Mouse (Mus musculus) intestine, postnatal 0 days (tissue): ENCODE measurements around the gene Wnk1. TPM values are rescaled to one million over a fixed set of nuclear protein-coding genes. Genes with fewer than 3 reads are reported as not detected.

ENCODE experiments used
- ATAC-seq: fragments of 200-750 bp; cut with Nextera tagmentation; 2 replicates; pipeline ENCODE4 v1.8.0; 2017; ENCODE audit warnings: mild to moderate bottlenecking, moderate TSS enrichment, moderate library complexity
- H3K27ac ChIP-seq: fragments of 300-500 bp; sonication (generic); 2 replicates; pipeline ENCODE4 v1.5.1; 2014; ENCODE audit warnings: mild to moderate bottlenecking, low read depth, low read length, moderate library complexity
- H3K27me3 ChIP-seq: fragments of 300-500 bp; sonication (generic); replicated peaks from 2 replicates; pipeline ENCODE4 v1.6.1; 2014; ENCODE audit warnings: low read length, mixed read lengths; ENCODE audit not compliant: control insufficient read depth, insufficient read depth
- H3K36me3 ChIP-seq: fragments of 300-500 bp; sonication (generic); 2 replicates; pipeline ENCODE4 v1.6.1; 2014; ENCODE audit warnings: mild to moderate bottlenecking, moderate library complexity; ENCODE audit not compliant: control insufficient read depth, insufficient read depth
- H3K4me1 ChIP-seq: fragments of 300-500 bp; sonication (generic); replicated peaks from 2 replicates; pipeline ENCODE4 v1.6.1; 2014; ENCODE audit warnings: antibody characterized with exemption, low read length, mixed read lengths; ENCODE audit not compliant: control insufficient read depth, insufficient read depth
- H3K4me2 ChIP-seq: fragments of 300-500 bp; sonication (generic); replicated peaks from 2 replicates; pipeline ENCODE4 v1.6.1; 2014; ENCODE audit warnings: low read depth, mild to moderate bottlenecking, moderate library complexity
- H3K4me3 ChIP-seq: fragments of 300-500 bp; sonication (generic); 2 replicates; pipeline ENCODE4 v1.5.1; 2014; ENCODE audit warnings: low read depth, low read length
- H3K9ac ChIP-seq: fragments of 300-500 bp; sonication (generic); 2 replicates; pipeline ENCODE4 v1.6.1; 2014; ENCODE audit warnings: mild to moderate bottlenecking, low read depth, low read length
- H3K9me3 ChIP-seq: fragments of 300-500 bp; sonication (generic); 2 replicates; pipeline ENCODE4 v1.6.1; 2016; ENCODE audit warnings: mixed run types; ENCODE audit not compliant: control insufficient read depth
- CTCF ChIP-seq: sonication (generic); IDR thresholded peaks from 2 replicates; pipeline ENCODE4 v1.5.1; 2016; ENCODE audit warnings: low read depth, mild to moderate bottlenecking, control low read depth, antibody characterized with exemption, moderate library complexity
- WGBS: fragments of 180-500 bp; shearing (Covaris S2); extraction: QIAGEN DNeasy Blood & Tissue Kit; methylation state at CpG from one replicate; pipeline ENCODE4 v1.1.7; 2014; 5-methylcytosine and 5-hydroxymethylcytosine counted together
- polyA plus RNA-seq: library from polyadenylated mRNA; unstranded; fragments of >200 nt; fragmentation: Nextera tagmentation; extraction: Ambion mirVana; gene quantifications from 2 replicates; pipeline ENCODE4 v1.2.1, GENCODE M21; 2015

Wnk1 gene
- polyA plus RNA-seq, 1 experiment from 2014 or later, result 36.9 TPM

- Histone ChIP-seq H3K9me3 (no peaks in the 10 kb centered on the region), H3K27me3 (no peaks in the 10 kb centered on the region), H3K4me3 (no peak overlapping the region), H3K4me2 (no peak overlapping the region), H3K4me1 (no peaks in the 10 kb centered on the region), H3K9ac (no peak overlapping the region), H3K36me3 (no peaks in the 10 kb centered on the region), H3K27ac (no peak overlapping the region)
- ATAC-seq, result no peak
- no peak for TF ChIP-seq CTCF
- 77% methylated on average over 4 of the region's 4 CpGs for WGBS
These were observed 6.9 kb upstream of the Wnk1 start for GRCm38 (mm10) chr6:120045406-120045805.

- no peak for TF ChIP-seq CTCF
- no peak overlapping the region for H3K4me3 ChIP-seq
- H3K9ac ChIP-seq, result no peak overlapping the region
- no peaks in the 10 kb centered on the region for H3K36me3 ChIP-seq
- H3K27me3 ChIP-seq, result no peaks in the 10 kb centered on the region
- H3K4me2 ChIP-seq, result no peak overlapping the region
- 56% methylated on average over 1 of the region's 1 CpGs for WGBS
- H3K27ac ChIP-seq, result no peak overlapping the region
- no peaks in the 10 kb centered on the region for H3K9me3 ChIP-seq
- no peak for ATAC-seq
- no peaks in the 10 kb centered on the region for H3K4me1 ChIP-seq
These were observed 4.3 kb upstream of the Wnk1 start for GRCm38 (mm10) chr6:120042632-120043220.

GRCm38 (mm10) chr6:120040557-120040857 is 2.0 kb upstream of the Wnk1 start:
- TF ChIP-seq CTCF, result no peak
- no peak overlapping the region for H3K27ac ChIP-seq
- H3K36me3 ChIP-seq, result no peaks in the 10 kb centered on the region
- H3K9ac ChIP-seq, result no peak overlapping the region
- H3K4me2 ChIP-seq, result no peak overlapping the region
- H3K4me3 ChIP-seq, result no peak overlapping the region
- no peak for ATAC-seq
- no peaks in the 10 kb centered on the region for H3K4me1 ChIP-seq
- H3K27me3 ChIP-seq, result no peaks in the 10 kb centered on the region
- 90% methylated on average over 4 of the region's 4 CpGs for WGBS
- no peaks in the 10 kb centered on the region for H3K9me3 ChIP-seq

- peak; percentile 85 for TF ChIP-seq CTCF
- H3K4me1 ChIP-seq, result 0 out of 2 replicates have a peak, but pooled peaks cover 2% of the 10 kb centered on the region
- 0 out of 2 replicates have a peak, but pooled peaks have one; percentile 3 for ATAC-seq
- WGBS, result 1% methylated on average over 24 of the region's 24 CpGs
- peak overlapping the region; percentile 93 for H3K4me2 ChIP-seq
- no peaks in the 10 kb centered on the region for H3K27me3 ChIP-seq
- H3K36me3 ChIP-seq, result no peaks in the 10 kb centered on the region
- H3K9ac ChIP-seq, result peak overlapping the region; percentile 13; the same call in 1 of the 2 replicates
- H3K27ac ChIP-seq, result no peak overlapping the region
- no peaks in the 10 kb centered on the region for H3K9me3 ChIP-seq
- H3K4me3 ChIP-seq, result peak overlapping the region; percentile 71
These were observed 1.4 kb upstream of the Wnk1 start for GRCm38 (mm10) chr6:120039668-120040556.

GRCm38 (mm10) chr6:120039256-120039563 is 738 bp upstream of the Wnk1 start:
- peak overlapping the region; percentile 0; the same call in 1 of the 2 replicates for H3K9ac ChIP-seq
- no peaks in the 10 kb centered on the region for H3K36me3 ChIP-seq
- peak overlapping the region; percentile 93 for H3K4me2 ChIP-seq
- no peak for ATAC-seq
- no peaks in the 10 kb centered on the region for H3K9me3 ChIP-seq
- H3K4me3 ChIP-seq, result peak overlapping the region; percentile 71
- no peak for TF ChIP-seq CTCF
- no peaks in the 10 kb centered on the region for H3K27me3 ChIP-seq
- 1% methylated on average over 9 of the region's 9 CpGs for WGBS
- 0 out of 2 replicates have a peak, but pooled peaks cover 4% of the 10 kb centered on the region for H3K4me1 ChIP-seq
- H3K27ac ChIP-seq, result peak overlapping the region; percentile 11; the same call in 1 of the 2 replicates

GRCm38 (mm10) chr6:120037636-120038365 is 671 bp downstream of the Wnk1 start:
- peak overlapping the region; percentile 74 for H3K9ac ChIP-seq
- 0% methylated on average over 56 of the region's 85 CpGs for WGBS
- ATAC-seq, result peak; percentile 75
- H3K36me3 ChIP-seq, result no peaks in the 10 kb centered on the region
- 0 out of 2 replicates have a peak, but pooled peaks cover 4% of the 10 kb centered on the region for H3K4me1 ChIP-seq
- H3K27me3 ChIP-seq, result no peaks in the 10 kb centered on the region
- no peak for TF ChIP-seq CTCF
- peak overlapping the region; percentile 97 for H3K27ac ChIP-seq
- peak overlapping the region; percentile 93 for H3K4me2 ChIP-seq
- H3K9me3 ChIP-seq, result no peaks in the 10 kb centered on the region
- peak overlapping the region; percentile 71 for H3K4me3 ChIP-seq
